Mouse (Mus musculus) bone marrow, adult 2 months (tissue): ENCODE results near the gene Ptpru.

Source experiments
- CTCF ChIP-seq: fragments of 200-500 bp; IDR thresholded peaks from 2 replicates; pipeline ENCODE4 v1.5.1; 2011; ENCODE audit warnings: low read length, control low read depth; ENCODE audit not compliant: control insufficient read depth, insufficient read depth
- POLR2A ChIP-seq: fragments of 200-500 bp; IDR thresholded peaks from 2 replicates; pipeline ENCODE4 v1.6.1; 2011; ENCODE audit warnings: low read depth, mild to moderate bottlenecking, control low read depth, low read length, borderline replicate concordance; ENCODE audit not compliant: control insufficient read depth

DNA sequence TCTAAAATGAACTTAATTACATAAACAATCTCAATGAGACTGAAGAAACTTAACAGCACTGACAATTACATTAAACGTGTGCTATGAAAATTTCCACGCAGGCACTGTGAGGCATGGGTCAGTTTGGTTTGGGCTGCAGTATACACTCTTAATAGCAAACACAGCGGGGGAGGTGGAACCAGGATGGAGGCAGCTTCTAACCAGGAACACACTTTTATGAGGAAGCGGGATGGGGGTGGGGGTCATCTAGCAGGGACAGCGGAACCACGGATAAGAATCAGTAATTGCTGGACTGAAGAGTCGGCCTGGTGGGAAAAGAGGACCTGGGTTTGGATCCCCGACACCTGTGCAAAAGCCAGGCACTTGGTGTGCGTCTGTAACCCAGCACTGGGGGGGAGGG, 34.2 kb downstream of the Ptpru start:
- no peak for TF ChIP-seq CTCF
- TF ChIP-seq POLR2A, result no peak
